Mouse (Mus musculus): ENCODE data around the gene Il27.
"Not testable (repeated sequence)": the region's sequence is repeated elsewhere in the genome, so short reads cannot be mapped to it uniquely, and the experiment has no call there.

Gene Il27

GRCm38 (mm10) chr7:126594862-126595561, at the start of gene Il27:
Gene Il27 (minus strand): TSS chr7:126594941.
- no peak for DNase-seq (ENCODE audit: low read depth)

GRCm38 (mm10) chr7:126644345-126644744, 49.6 kb upstream of the Il27 start:
- DNase-seq (ENCODE audit: low read depth), result no peak

GRCm38 (mm10) chr7:126643244-126643617, 48.5 kb upstream of the Il27 start:
- DNase-seq (ENCODE audit: low read depth), result not testable (repeated sequence)

- no peak for DNase-seq (ENCODE audit: low read depth)
Observed at GRCm38 (mm10) chr7:126642545-126643243, 48.0 kb upstream of the Il27 start.

GRCm38 (mm10) chr7:126636733-126637520, 42.2 kb upstream of the Il27 start:
- no peak for DNase-seq (ENCODE audit: low read depth)

GRCm38 (mm10) chr7:126635375-126635774, 40.6 kb upstream of the Il27 start:
- DNase-seq (ENCODE audit: low read depth), result no peak

GRCm38 (mm10) chr7:126632478-126632877, 37.7 kb upstream of the Il27 start:
- DNase-seq (ENCODE audit: low read depth), result no peak

- no peak for DNase-seq (ENCODE audit: low read depth)
Observed at GRCm38 (mm10) chr7:126630824-126631518, 36.2 kb upstream of the Il27 start, which contains the start of gene Nupr1. Gene Nupr1 (minus strand): TSS chr7:126630861.

GRCm38 (mm10) chr7:126629915-126630314, 35.2 kb upstream of the Il27 start:
- no peak for DNase-seq (ENCODE audit: low read depth)

- DNase-seq (ENCODE audit: low read depth), result no peak
Observed at GRCm38 (mm10) chr7:126628111-126628510, 33.4 kb upstream of the Il27 start.

- no peak for DNase-seq (ENCODE audit: low read depth)
Observed at GRCm38 (mm10) chr7:126625807-126626600, 31.3 kb upstream of the Il27 start.

- DNase-seq (ENCODE audit: low read depth), result no peak
Observed at GRCm38 (mm10) chr7:126625369-126625768, 30.6 kb upstream of the Il27 start.

- DNase-seq (ENCODE audit: low read depth), result no peak
Observed at GRCm38 (mm10) chr7:126624774-126625173, 30.0 kb upstream of the Il27 start.

- DNase-seq (ENCODE audit: low read depth), result no peak
Observed at GRCm38 (mm10) chr7:126623381-126623780, 28.6 kb upstream of the Il27 start.

- no peak for DNase-seq (ENCODE audit: low read depth)
Observed at GRCm38 (mm10) chr7:126621452-126622359, 27.0 kb upstream of the Il27 start.

GRCm38 (mm10) chr7:126619559-126620275, 25.0 kb upstream of the Il27 start:
- DNase-seq (ENCODE audit: low read depth), result no peak

- DNase-seq (ENCODE audit: low read depth), result no peak
Observed at GRCm38 (mm10) chr7:126616707-126617106, 22.0 kb upstream of the Il27 start.

GRCm38 (mm10) chr7:126612736-126613135, 18.0 kb upstream of the Il27 start:
- DNase-seq (ENCODE audit: low read depth), result no peak

GRCm38 (mm10) chr7:126607796-126608195, 13.1 kb upstream of the Il27 start:
- DNase-seq (ENCODE audit: low read depth), result no peak

GRCm38 (mm10) chr7:126607064-126607463, 12.3 kb upstream of the Il27 start:
- DNase-seq (ENCODE audit: low read depth), result no peak
